20 mouse cellular contexts compared by ENCODE assay signal in the genomic region with DNA sequence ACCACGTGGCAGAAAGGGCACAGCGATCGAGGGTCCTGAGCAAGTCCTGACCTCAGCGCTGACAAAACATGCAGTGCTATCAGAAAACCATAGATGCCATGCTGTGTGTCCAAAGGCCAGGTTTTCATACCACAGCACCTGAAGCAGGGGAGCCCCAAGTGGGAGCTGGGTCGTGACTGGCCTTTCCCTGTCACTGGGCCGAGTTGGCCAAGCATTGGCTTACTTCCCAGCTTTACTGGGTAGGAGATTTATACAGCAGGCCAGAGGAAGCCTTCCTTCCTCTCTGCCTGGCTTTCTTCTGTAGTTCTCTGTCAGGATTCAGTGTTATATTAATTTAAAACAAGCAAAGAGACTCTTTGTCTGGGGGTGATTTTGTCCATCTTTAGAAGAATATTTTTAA. TPM values are rescaled to one million over a fixed set of nuclear protein-coding genes. Genes with fewer than 3 reads are reported as not detected.
DNase-seq lines count a peak whose midpoint lies in the region; ATAC-seq and TF ChIP-seq lines count a peak whose summit lies in the region.
"Had no signal": no experiment of that assay in that cellular context is flagged by ENCODE, and none has a peak within 500 bp of the region (broad histone marks: within the 10 kb centered on the region; RNA-seq: fewer than 3 reads in every experiment).

No protein-coding gene starts in this region.

- H3K9ac ChIP-seq in midbrain, embryonic 16.5 days (ENCODE audit: low read depth, low read length): no peak overlapping the region
- no peak overlapping the region for H3K9ac ChIP-seq in midbrain, embryonic 14.5 days (replicated peaks; ENCODE audit: low read length)
- H3K9ac ChIP-seq: forebrain, embryonic 13.5 days; heart, embryonic 13.5 days; kidney, embryonic 15.5 days had no signal

- peaks cover 7% of the 10 kb centered on the region; the same call in 1 of the 2 replicates for H3K4me1 ChIP-seq in midbrain, embryonic 16.5 days (ENCODE audit: control insufficient read depth, insufficient read depth, low read length)
- H3K4me1 ChIP-seq in midbrain, embryonic 14.5 days (ENCODE audit: control insufficient read depth, insufficient read depth, low read length): no peaks in the 10 kb centered on the region
- H3K4me1 ChIP-seq in cerebellum, adult 2 months (ENCODE audit: control insufficient read depth, insufficient read depth, low read length): peaks cover 35% of the 10 kb centered on the region

- H3K27me3 ChIP-seq in midbrain, embryonic 16.5 days (ENCODE audit: control insufficient read depth, insufficient read depth, low read depth, low read length): no peaks in the 10 kb centered on the region
- no peaks in the 10 kb centered on the region for H3K27me3 ChIP-seq in midbrain, embryonic 14.5 days (ENCODE audit: control insufficient read depth, insufficient read depth, low read length)
- no peaks in the 10 kb centered on the region for H3K27me3 ChIP-seq in cerebellum, adult 2 months (ENCODE audit: control insufficient read depth, insufficient read depth, low read length)
- H3K27me3 ChIP-seq: forebrain, embryonic 13.5 days; heart, embryonic 13.5 days; kidney, embryonic 15.5 days; Patski had no signal

- WGBS in midbrain, embryonic 16.5 days: 83% methylated on average over 6 of the region's 6 CpGs
- 88% methylated on average over 6 of the region's 6 CpGs for WGBS in midbrain, embryonic 14.5 days
- WGBS in cerebellum, adult 2 months: 18% methylated on average over 6 of the region's 6 CpGs

- intact Hi-C loops in heart, postnatal 25 days (cut with DNase I): no loop called here
- intact Hi-C loops in left cerebral cortex, postnatal 10 days (cut with DNase I): no loop called here

- no peaks in the 10 kb centered on the region for H3K9me3 ChIP-seq in midbrain, embryonic 16.5 days (replicated peaks; ENCODE audit: control insufficient read depth, low read length, poor library complexity, severe bottlenecking)
- H3K9me3 ChIP-seq in midbrain, embryonic 14.5 days (ENCODE audit: control insufficient read depth, low read length): no peaks in the 10 kb centered on the region

- no peak for TF ChIP-seq CTCF in cerebellum, adult 2 months (IDR thresholded peaks at IDR 0.05; ENCODE audit: borderline replicate concordance, insufficient read depth, low read depth, low read length)

- peaks cover 8% of the 10 kb centered on the region; the same call in 1 of the 2 replicates for H3K36me3 ChIP-seq in midbrain, embryonic 16.5 days (ENCODE audit: control insufficient read depth, insufficient read depth, low read length)
- peaks cover 8% of the 10 kb centered on the region; the same call in 1 of the 2 replicates for H3K36me3 ChIP-seq in midbrain, embryonic 14.5 days (ENCODE audit: control insufficient read depth, insufficient read depth, low read length)

- DNase-seq in heart, adult 11 months: peak; percentile 91
- no peak for DNase-seq in heart, postnatal 25 days (ENCODE audit: low spot score)
- no peak for DNase-seq in midbrain, embryonic 14.5 days
- DNase-seq in cerebellum, adult 2 months: peak; percentile 66 to 82
- DNase-seq in cerebellum, postnatal 25 days: peak; percentile 71 to 80
- no peak for DNase-seq in retina, postnatal 1 day
- no peak for DNase-seq in left cerebral cortex, postnatal 10 days (ENCODE audit: extremely low spot score in 1 of 2, low spot score in 2 of 2)
- DNase-seq: adrenal gland, adult 2 months; heart, postnatal 4 days; kidney, postnatal 4 days; right cerebral cortex, postnatal 14 days had no signal

- ATAC-seq in midbrain, embryonic 16.5 days: no peak
- no peak for ATAC-seq in midbrain, embryonic 14.5 days (ENCODE audit: low FRiP score, low TSS enrichment)
- ATAC-seq: forebrain, embryonic 13.5 days; intestine, postnatal 0 days; lung, postnatal 0 days; Patski had no signal

- H3K27ac ChIP-seq in midbrain, embryonic 16.5 days (ENCODE audit: low read length): 0 out of 2 replicates have a peak overlapping the region, but pooled peaks have one; percentile 38
- H3K27ac ChIP-seq in midbrain, embryonic 14.5 days (replicated peaks; ENCODE audit: low read depth, low read length): no peak overlapping the region
- H3K27ac ChIP-seq in cerebellum, adult 2 months (ENCODE audit: insufficient read depth, low read length): peak overlapping the region; percentile 29
- H3K27ac ChIP-seq: forebrain, embryonic 13.5 days; heart, embryonic 13.5 days; kidney, embryonic 15.5 days; macrophage; stomach, postnatal 0 days had no signal

- no peak overlapping the region for H3K4me2 ChIP-seq in midbrain, embryonic 16.5 days (ENCODE audit: low read length)
- no peak overlapping the region for H3K4me2 ChIP-seq in midbrain, embryonic 14.5 days (ENCODE audit: low read length)
- H3K4me2 ChIP-seq: forebrain, embryonic 13.5 days; heart, embryonic 13.5 days; kidney, embryonic 15.5 days had no signal

- no peak overlapping the region for H3K4me3 ChIP-seq in midbrain, embryonic 16.5 days (ENCODE audit: low read depth, low read length)
- H3K4me3 ChIP-seq in midbrain, embryonic 14.5 days (replicated peaks; ENCODE audit: low read depth, low read length): no peak overlapping the region
- H3K4me3 ChIP-seq in cerebellum, adult 2 months (replicated peaks; ENCODE audit: insufficient read depth, low read depth, low read length): no peak overlapping the region
- H3K4me3 ChIP-seq: forebrain, embryonic 13.5 days; heart, embryonic 13.5 days; kidney, embryonic 15.5 days had no signal

- no peak for TF ChIP-seq POLR2A in cerebellum, adult 2 months (IDR thresholded peaks at IDR 0.05; ENCODE audit: borderline replicate concordance, insufficient read depth, low read length)

RNA-seq across cellular contexts. Expression of a gene that starts 35.1 kb away (rescaled TPM):
- 10 to 100 TPM; 29.1 to 42.5 TPM for total RNA-seq in heart, postnatal 25 days (2021)
- polyA plus RNA-seq in midbrain, embryonic 16.5 days (2015; fragmentation: Nextera tagmentation; extraction: Ambion mirVana): 71.2 and 71.3 TPM in 2 replicates
- 87.3 and 90.8 TPM in 2 replicates for polyA plus RNA-seq in midbrain, embryonic 14.5 days (2014; fragmentation: Nextera tagmentation; extraction: Ambion mirVana)
- polyA plus RNA-seq in cerebellum, adult 2 months (2012; rRNA removed): 104 and 107 TPM in 2 replicates
- total RNA-seq in left cerebral cortex, postnatal 10 days (2021): 100 to 1,000 TPM; 176 to 188 TPM

Comparison
In these comparisons a context has a peak if more than half of its experiments do, and no peak if none do; other contexts are left out.
1. DNase-seq: peak in heart, adult 11 months (single experiment), cerebellum, adult 2 months (2 of 2) and cerebellum, postnatal 25 days (2 of 2); none in heart, postnatal 25 days (single experiment), midbrain, embryonic 14.5 days (single experiment), retina, postnatal 1 day (single experiment) and left cerebral cortex, postnatal 10 days (0 of 2).